Mouse (Mus musculus) C2C12 (cell line): Measurements from ENCODE around the gene Zbtb6. TPM values are rescaled to one million over a fixed set of nuclear protein-coding genes. Genes with fewer than 3 reads are reported as not detected.

Experiments used
- H3K27me3 ChIP-seq: one replicate; pipeline ENCODE4 v1.6.1; 2011; ENCODE audit not compliant: control insufficient read depth, insufficient read depth, insufficient read length
- H3K36me3 ChIP-seq: one replicate; pipeline ENCODE4 v1.6.1; 2011; ENCODE audit not compliant: control insufficient read depth, insufficient read depth
- H3K4me3 ChIP-seq: one replicate; pipeline ENCODE4 v1.5.1; 2011; ENCODE audit warnings: mild to moderate bottlenecking, control low read depth; ENCODE audit not compliant: poor library complexity, insufficient read depth, severe bottlenecking
- H3K79me2 ChIP-seq: one replicate; pipeline ENCODE4 v1.6.1; 2011; ENCODE audit not compliant: control insufficient read depth, insufficient read depth
- H3K79me3 ChIP-seq: one replicate; pipeline ENCODE4 v1.6.1; 2011; ENCODE audit warnings: low read depth, control low read depth
- H3ac ChIP-seq: one replicate; pipeline ENCODE3; 2011; ENCODE audit warnings: low read depth; ENCODE audit not compliant: control insufficient read depth, insufficient read length
- CEBPB ChIP-seq: IDR thresholded peaks from one replicate; pipeline ENCODE4 v1.6.1; 2011; ENCODE audit warnings: low read depth, mild to moderate bottlenecking, control low read depth, moderate library complexity
- CTCF ChIP-seq: IDR thresholded peaks from one replicate; pipeline ENCODE4 v1.5.1; 2011; ENCODE audit not compliant: control insufficient read depth, insufficient read depth, insufficient read length
- FOSL1 ChIP-seq: IDR thresholded peaks from one replicate; pipeline ENCODE4 v1.8.0; 2011; ENCODE audit warnings: mild to moderate bottlenecking, low read length; ENCODE audit not compliant: poor library complexity, insufficient read depth, severe bottlenecking
- MAX ChIP-seq: IDR thresholded peaks from one replicate; pipeline ENCODE4 v1.6.1; 2011; ENCODE audit warnings: mild to moderate bottlenecking, control low read depth
- MYOD1 ChIP-seq: IDR thresholded peaks from one replicate; pipeline ENCODE4 v1.6.1; 2011; ENCODE audit warnings: low read depth; ENCODE audit not compliant: control insufficient read depth, insufficient read length
- MYOG ChIP-seq: IDR thresholded peaks from one replicate; pipeline ENCODE4 v1.6.1; 2011; ENCODE audit not compliant: control insufficient read depth, insufficient read length; ENCODE audit errors: extremely low read depth
- USF1 ChIP-seq: IDR thresholded peaks from one replicate; pipeline ENCODE4 v1.6.1; 2011; ENCODE audit warnings: low read depth, mild to moderate bottlenecking, control low read depth, moderate library complexity
- polyA plus RNA-seq: library from polyadenylated mRNA; unstranded; fragments of >200 nt; fragmentation: generic; extraction: Trizol; gene quantifications from one replicate; pipeline ENCODE4 v1.2.1, GENCODE M21; 2012; ENCODE audit warnings: missing spikeins

Zbtb6 gene
- polyA plus RNA-seq, 1 experiment, result 2.5 TPM

DNA sequence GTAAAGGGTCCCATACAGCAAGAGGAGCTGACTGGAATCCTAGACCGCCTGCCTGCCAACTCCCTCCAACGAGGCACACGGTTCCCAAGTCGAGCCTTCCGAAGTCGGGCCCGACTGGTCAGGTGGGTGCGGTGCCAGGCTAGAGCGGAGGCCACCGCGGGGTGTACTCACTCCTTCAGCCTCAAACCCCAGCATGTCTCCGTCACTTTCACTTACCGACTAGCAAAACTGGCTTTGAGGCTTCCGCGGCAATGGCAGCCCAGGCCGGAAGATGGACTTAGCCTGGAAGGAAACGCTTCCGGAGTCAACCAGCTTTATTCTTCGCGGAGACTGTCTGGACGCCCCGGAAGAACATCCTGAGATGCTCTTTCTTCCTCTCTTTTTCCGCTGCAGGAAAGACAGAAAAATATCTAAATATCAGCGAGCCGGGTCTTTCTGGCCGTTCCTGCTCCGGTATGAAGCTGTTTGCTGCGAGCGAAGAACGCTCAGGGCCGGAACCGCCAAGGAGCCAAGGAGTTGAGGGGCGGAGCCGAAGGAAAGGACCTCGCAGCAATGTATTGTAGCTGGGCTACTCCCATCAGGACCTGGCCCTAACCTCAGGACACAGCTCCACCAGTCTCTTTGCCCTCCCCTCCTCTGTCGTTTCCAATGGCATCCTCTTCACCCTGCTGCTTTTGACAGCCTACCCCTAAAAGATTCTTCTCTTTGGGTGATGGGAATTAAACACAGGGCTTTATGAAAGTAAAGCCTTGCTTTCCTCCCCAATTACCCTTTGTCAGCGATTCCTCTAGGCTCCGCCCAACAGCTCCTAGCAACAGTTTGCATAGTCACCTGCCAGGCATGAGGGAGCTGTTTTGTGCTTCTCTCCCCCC is 12.1 kb downstream of the Zbtb6 start:
- Histone ChIP-seq H3K27me3 (no peaks in the 10 kb centered on the region), H3ac (peak overlapping the region; percentile 81), H3K79me2 (peaks cover 84% of the 10 kb centered on the region), H3K79me3 (peaks cover 34% of the 10 kb centered on the region), H3K36me3 (peaks cover 44% of the 10 kb centered on the region), H3K4me3 (peak overlapping the region; percentile 73)
- TF ChIP-seq FOSL1 (no peak), CEBPB (no peak), MYOG (no peak), CTCF (no peak), MAX (no peak), MYOD1 (no peak), USF1 (no peak)

DNA sequence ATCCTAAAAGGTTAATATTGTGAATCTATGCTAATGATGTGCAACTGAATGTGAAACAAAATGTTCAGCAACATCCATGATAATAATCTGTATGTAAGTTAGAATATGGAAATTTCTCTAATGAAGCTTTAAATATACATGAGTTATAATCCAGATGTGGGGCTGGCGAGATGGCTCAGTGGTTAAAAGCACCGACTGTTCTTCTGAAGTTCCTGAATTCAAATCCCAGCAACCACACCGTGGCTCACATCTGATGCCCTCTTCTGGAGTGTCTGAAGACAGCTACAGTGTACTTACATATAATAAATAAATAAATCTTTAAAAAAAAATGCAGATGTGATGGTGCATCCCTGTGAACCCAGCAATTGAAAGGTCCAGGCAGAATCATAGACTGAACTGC is 19.3 kb downstream of the Zbtb6 start:
- peaks cover 44% of the 10 kb centered on the region for H3K36me3 ChIP-seq
- peaks cover 86% of the 10 kb centered on the region for H3K79me2 ChIP-seq
- TF ChIP-seq MYOD1 (no peak), CEBPB (no peak), USF1 (no peak), CTCF (no peak), MYOG (no peak), FOSL1 (no peak), MAX (no peak)
- peaks cover 58% of the 10 kb centered on the region for H3K79me3 ChIP-seq
- H3ac ChIP-seq, result no peak overlapping the region
- peak overlapping the region; percentile 92 for H3K4me3 ChIP-seq
- no peaks in the 10 kb centered on the region for H3K27me3 ChIP-seq

DNA sequence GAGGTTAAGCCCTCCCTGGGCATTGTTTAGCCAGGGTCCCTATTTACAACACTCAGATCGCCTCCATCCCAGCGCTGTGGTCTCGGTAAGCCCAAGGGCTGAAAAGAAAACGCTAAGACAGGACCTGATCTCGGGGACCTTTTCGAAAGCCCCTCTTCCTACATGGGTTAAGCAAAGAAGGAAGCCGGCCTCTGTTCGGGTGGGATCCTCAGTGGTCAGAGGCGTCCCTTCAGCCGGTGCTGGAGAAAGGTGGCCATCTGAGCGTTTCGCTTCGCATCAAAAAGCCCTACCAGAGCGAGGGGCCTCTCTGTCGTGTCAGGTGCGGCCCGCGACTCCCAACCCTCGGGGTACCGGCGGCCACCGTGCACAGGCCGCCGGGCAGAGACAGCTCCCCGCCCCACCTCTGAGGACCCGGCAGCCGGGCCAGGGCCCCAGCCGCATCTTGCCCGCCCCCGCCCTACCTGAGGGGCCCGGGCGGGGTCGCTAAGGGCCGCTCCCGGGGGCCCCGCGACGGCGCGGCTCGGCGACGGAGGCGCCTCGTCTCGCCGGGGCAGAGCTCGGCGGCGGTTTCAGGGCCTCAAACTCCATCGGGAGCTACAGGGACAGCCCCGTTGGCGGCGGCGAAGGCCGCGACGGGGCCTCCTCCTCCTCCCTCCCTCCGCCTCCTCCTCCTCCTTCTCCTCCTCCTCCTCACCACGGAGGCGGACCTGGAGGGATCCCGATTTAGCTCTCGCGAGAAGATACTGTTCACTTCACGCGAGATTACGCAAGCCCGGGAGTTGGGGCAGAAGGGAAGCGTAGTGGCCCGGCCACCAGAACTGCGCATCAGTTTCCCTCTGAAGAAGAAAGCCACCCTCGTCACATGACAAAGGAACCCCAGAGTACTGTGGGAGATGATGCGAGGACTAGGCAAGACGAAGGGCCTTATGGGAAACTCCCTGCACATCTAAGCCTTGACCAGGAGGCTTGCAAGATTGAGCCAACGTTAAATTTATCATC is 20.4 kb downstream of the Zbtb6 start, which contains the start of gene Rc3h2:
Rc3h2 (minus strand) TSS at position 598 of the 999 bp plus-strand sequence.
- Histone ChIP-seq H3ac (peak within 1 kb of the TSS; percentile 78), H3K27me3 (no peaks in the 10 kb centered on the region), H3K4me3 (peak within 1 kb of the TSS; percentile 92), H3K79me3 (peaks cover 64% of the 10 kb centered on the region), H3K36me3 (peaks cover 38% of the 10 kb centered on the region), H3K79me2 (peaks cover 86% of the 10 kb centered on the region)
- no peak for TF ChIP-seq MYOD1
- peak; percentile 82 for TF ChIP-seq CEBPB
- TF ChIP-seq MYOG, result no peak
- TF ChIP-seq MAX, result no peak
- TF ChIP-seq USF1, result peak; percentile 89
- TF ChIP-seq FOSL1, result no peak
- TF ChIP-seq CTCF, result no peak

DNA sequence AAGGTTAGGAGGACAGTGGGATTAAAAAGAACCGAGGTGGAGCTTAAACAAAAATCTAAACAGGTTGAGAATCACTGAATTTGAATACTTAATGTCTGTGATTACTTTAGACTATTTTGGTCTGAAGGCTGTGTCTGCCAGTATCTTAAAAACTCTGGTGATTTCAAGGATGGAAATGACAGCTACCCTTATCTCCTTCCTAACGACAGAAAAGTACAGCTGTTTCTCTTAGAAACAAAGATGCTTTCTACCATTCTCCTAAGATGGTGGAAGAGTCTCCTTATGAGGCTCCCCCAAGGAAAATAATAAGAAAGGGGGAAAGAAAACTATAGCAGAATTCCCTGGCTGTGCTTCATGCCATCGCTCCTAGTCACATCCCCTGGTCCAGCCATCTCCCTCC is 21.1 kb downstream of the Zbtb6 start:
- peak overlapping the region; percentile 78 for H3ac ChIP-seq
- H3K79me2 ChIP-seq, result peaks cover 86% of the 10 kb centered on the region
- H3K36me3 ChIP-seq, result peaks cover 32% of the 10 kb centered on the region
- peak overlapping the region; percentile 92 for H3K4me3 ChIP-seq
- no peak for TF ChIP-seq MYOG
- no peak for TF ChIP-seq CTCF
- TF ChIP-seq MYOD1, result no peak
- no peak for TF ChIP-seq MAX
- no peak for TF ChIP-seq CEBPB
- TF ChIP-seq USF1, result no peak
- TF ChIP-seq FOSL1, result no peak
- peaks cover 62% of the 10 kb centered on the region for H3K79me3 ChIP-seq
- no peaks in the 10 kb centered on the region for H3K27me3 ChIP-seq

DNA sequence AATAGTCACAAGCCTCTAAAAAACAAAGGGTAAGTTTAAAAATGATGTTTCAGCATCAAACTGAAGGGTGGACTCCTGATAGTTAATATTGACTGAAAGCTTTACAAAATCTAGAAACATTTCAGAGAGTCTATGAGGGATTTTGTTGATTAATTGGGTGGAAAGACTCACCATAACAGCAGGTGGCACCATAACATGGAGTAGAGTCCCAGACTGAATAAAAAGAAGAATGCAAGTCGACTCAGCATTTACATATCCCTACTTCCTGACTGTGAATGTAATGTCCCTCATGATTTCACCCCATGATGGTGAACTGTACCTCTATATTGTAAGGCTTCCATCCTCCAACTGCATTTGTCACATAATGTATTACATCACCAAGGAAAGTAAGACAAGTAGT is 47.4 kb downstream of the Zbtb6 start:
- no peak overlapping the region for H3ac ChIP-seq
- TF ChIP-seq FOSL1 (no peak), MYOD1 (no peak)
- H3K79me3 ChIP-seq, result no peaks in the 10 kb centered on the region
- no peak overlapping the region for H3K4me3 ChIP-seq
- peaks cover 58% of the 10 kb centered on the region for H3K36me3 ChIP-seq
- no peaks in the 10 kb centered on the region for H3K79me2 ChIP-seq
- no peaks in the 10 kb centered on the region for H3K27me3 ChIP-seq
